In the genomic region with DNA sequence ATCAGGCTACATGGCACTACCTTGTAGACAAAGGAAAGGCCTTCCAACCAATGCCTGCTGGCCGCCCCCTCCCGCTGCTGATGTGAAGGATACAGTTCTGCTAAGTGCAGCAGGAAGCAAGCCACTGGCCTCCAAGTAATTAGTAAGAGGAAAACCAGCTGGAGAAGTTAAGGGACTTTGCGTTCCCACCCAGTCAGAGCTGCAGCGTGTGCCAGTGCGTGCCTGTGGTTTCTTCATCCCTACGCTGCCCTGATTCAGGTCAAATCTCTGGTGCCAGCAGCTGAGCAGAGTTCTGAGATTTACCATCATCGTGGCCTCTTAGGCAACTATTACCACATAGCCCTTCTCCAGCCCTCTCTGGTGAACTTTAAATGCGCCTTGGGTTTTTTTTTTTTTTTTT, we compare ENCODE assay signal across 9 mouse cellular contexts. TPM values are rescaled to one million over a fixed set of nuclear protein-coding genes. Genes with fewer than 3 reads are reported as not detected.
DNase-seq lines count a peak whose midpoint lies in the region; TF ChIP-seq lines count a peak whose summit lies in the region.
"Had no signal": no experiment of that assay in that cellular context is flagged by ENCODE, and none has a peak within 500 bp of the region (broad histone marks: within the 10 kb centered on the region; RNA-seq: fewer than 3 reads in every experiment).

No protein-coding gene starts in this region.

- TF ChIP-seq CTCF in gastrocnemius, adult 2 months (IDR thresholded peaks at IDR 0.05): no peak

- peak overlapping the region; percentile 48 for H3K27ac ChIP-seq in gastrocnemius, adult 2 months

- intact Hi-C loops in gastrocnemius, adult 2 months (cut with DNase I): no loop called here
- intact Hi-C loops in heart, postnatal 25 days (cut with DNase I): no loop called here

- H3K4me3 ChIP-seq in gastrocnemius, adult 2 months: no peak overlapping the region

- DNase-seq in gastrocnemius, adult 2 months: peak; percentile 65
- DNase-seq in gastrocnemius, adult 8-10 months (ENCODE audit: low spot score in 2 of 2): no peak
- peak; percentile 91 for DNase-seq in Muller cell, postnatal 12 days (ENCODE audit: inconsistent ontology term)
- DNase-seq in heart, postnatal 25 days (ENCODE audit: low spot score): peak; percentile 53
- peak; percentile 75 for DNase-seq in lung, postnatal 10 days
- DNase-seq in left cerebral cortex, adult 8-10 months (ENCODE audit: low spot score in 2 of 2): no peak
- no peak for DNase-seq in right cerebral cortex, postnatal 4 days
- no peak for DNase-seq in cerebellum, postnatal 25 days
- DNase-seq: right cerebral cortex, postnatal 25 days had no signal

RNA-seq across cellular contexts. Expression of a gene that starts 12.2 kb away (rescaled TPM):
- total RNA-seq in gastrocnemius, adult 2 months (2021): 1 to 10 TPM in 1 of 2 experiments, under 1 TPM in 1; 0.36 to 1.7 TPM
- under 1 TPM; 0.15 to 0.75 (median 0.51) TPM for total RNA-seq in gastrocnemius, adult 8-10 months (2022)
- total RNA-seq in heart, postnatal 25 days (2021): 1 to 10 TPM; 1.4 to 1.9 TPM
- total RNA-seq in left cerebral cortex, adult 8-10 months (2022): 1 to 10 TPM; 5.6 to 7.2 (median 6.3) TPM

RNA-seq across cellular contexts. Expression of a gene that starts 24.5 kb away (rescaled TPM):
- total RNA-seq in gastrocnemius, adult 2 months (2021): 10 to 100 TPM; 14.2 to 15.1 TPM
- 10 to 100 TPM; 10.4 to 12.7 (median 11.5) TPM for total RNA-seq in gastrocnemius, adult 8-10 months (2022)
- 10 to 100 TPM; 33.2 to 35.1 TPM for total RNA-seq in heart, postnatal 25 days (2021)
- total RNA-seq in left cerebral cortex, adult 8-10 months (2022): 10 to 100 TPM; 67.8 to 78.4 (median 74.9) TPM

RNA-seq across cellular contexts. Expression of a gene that starts 52.4 kb away (rescaled TPM):
- total RNA-seq in gastrocnemius, adult 2 months (2021): under 1 TPM in 1 of 2 experiments, not detected in 1; 0.06 TPM
- total RNA-seq in gastrocnemius, adult 8-10 months (2022): not detected
- total RNA-seq in heart, postnatal 25 days (2021): not detected
- total RNA-seq in left cerebral cortex, adult 8-10 months (2022): not detected

Comparison
In these comparisons a context has a peak if more than half of its experiments do, and no peak if none do; other contexts are left out.
1. DNase-seq: peak in gastrocnemius, adult 2 months (single experiment), Muller cell, postnatal 12 days (single experiment), heart, postnatal 25 days (single experiment) and lung, postnatal 10 days (single experiment); none in gastrocnemius, adult 8-10 months (0 of 2), left cerebral cortex, adult 8-10 months (0 of 2), right cerebral cortex, postnatal 4 days (single experiment) and cerebellum, postnatal 25 days (0 of 2).